Mouse (Mus musculus): Measurements from ENCODE around the gene Hdac6.

DNA sequence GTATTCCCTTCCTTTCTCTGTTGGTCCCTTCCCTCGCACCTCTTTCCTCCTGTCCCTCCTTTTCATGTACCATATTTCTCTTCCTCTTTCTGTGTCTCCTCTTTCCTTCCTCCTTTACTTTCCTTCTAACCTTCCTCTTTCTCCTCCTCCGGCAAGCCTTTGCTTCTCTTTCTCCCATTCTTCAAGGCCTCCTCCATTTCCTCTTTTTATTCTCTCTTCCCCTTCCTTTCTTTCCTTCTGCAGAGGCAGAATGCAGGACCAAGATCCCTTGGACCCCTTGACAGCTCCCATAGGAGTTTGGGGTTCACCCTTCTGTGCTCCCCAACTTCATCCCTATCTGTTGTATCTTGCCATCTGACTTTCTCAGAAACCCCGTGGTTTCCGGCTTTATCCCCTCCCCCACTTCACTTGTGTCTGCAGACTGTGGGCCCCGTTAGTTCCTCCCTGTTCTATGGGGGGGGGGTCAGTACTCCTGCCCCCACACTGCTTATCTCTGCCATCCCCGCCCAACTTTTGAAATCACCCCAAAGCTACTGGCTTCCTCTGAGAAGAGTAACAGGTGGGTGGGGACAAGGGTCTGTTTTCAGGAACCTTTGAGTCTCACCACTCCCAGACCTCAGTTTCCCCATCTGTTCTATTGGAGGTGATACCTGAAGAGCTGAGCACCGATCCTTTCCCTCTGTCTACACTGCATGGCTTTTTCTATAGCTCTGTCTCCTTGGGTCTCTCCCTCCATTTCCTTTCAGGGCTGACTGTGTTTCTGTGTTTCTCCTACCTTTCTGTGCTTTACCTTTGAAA, 16.3 kb upstream of the Hdac6 start:
- TF ChIP-seq POLR2A (IDR thresholded peaks at IDR 0.05; ENCODE audit: low read depth, low read length) (no peak), CTCF (IDR thresholded peaks at IDR 0.05; ENCODE audit: extremely low read depth, insufficient read depth, insufficient read length, insufficient replicate concordance) (no peak)
